Mouse (Mus musculus) cerebellum, adult 9-11 months (tissue): ENCODE data around the gene Alg9.

Experiments used
- DNase-seq: peaks from one replicate; pipeline ENCODE4 v3.0.0; 2022

Gene Alg9

DNA sequence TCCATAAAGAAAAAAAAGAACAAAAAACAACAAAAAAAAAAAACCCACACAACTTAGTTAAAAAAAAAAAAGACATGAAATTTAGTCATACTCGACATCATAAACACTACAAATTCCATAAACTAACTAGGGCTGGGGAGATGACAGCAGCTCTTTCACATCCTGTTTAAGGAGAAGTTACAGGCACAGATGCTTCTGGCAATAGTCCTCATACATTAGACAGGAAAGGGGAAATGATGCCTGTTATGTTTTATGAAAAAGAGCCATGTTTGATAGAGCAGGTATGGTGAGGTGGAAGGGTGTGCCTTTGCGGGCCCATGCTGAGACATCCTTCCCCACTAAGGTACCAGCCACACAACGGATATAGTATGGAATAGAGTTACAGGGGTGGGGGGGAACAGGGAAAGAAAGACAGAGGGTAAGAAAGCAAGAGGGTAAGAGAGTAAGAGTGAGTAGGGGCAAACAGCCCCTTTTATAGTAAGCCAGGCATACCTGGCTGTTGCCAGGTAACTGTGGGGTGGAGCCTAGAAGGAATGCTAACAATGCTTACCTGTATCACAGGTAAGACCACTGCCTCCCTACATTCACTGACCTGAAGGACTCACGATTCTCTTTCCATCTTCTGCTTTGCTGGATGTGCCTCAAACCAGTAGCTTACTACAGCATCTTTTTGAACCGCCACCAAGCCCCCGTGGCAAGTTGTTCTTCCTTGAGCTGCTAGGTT lies 13.1 kb upstream of the Alg9 start:
- no peak for DNase-seq

DNA sequence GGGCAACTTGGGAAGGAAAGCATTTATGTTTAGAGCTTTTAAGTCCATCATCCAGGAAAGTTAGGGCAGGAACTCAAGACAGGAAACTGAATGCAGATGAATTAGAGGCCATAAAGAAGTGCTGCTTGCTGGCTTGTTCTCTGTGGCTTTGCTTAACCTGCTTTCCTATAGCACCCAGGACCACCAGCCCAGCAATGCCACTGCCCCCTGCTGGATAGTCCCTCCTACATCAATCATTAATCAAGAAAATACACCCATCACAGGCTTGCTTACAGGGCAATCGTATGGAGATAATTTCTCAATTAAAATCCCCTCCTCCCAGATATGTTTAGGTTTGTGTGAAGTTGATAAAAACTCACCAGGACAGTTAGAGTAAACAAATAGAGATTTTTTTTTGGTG lies 11.5 kb upstream of the Alg9 start:
- DNase-seq, result no peak

DNA sequence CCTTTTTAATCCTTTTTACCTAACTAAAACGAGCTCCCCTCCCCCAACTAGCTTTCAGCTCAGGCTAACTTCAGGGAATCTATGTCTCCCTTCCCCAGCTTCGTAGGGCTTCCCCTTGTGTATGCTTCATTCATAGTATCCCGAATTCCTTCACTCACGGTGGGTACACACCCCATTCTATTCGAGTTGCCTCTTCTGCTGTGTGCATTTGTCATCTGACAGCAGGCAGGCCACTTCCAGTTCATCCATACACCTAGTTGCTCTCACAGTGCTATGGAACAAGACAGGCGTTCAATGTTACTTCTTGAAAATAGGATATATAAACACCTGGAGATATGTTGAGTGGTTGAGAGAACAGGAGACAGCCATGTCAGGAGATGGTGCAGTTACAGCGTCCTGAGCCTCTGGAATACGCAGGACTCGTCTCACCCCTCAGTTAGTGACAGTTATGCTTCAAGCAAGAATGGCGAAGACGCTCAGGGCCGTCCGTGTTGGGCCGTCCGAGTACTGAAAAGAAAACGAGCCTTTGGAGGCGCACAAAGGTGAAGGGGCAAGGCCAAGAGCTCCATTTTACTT lies 7.2 kb upstream of the Alg9 start:
- DNase-seq, result no peak

DNA sequence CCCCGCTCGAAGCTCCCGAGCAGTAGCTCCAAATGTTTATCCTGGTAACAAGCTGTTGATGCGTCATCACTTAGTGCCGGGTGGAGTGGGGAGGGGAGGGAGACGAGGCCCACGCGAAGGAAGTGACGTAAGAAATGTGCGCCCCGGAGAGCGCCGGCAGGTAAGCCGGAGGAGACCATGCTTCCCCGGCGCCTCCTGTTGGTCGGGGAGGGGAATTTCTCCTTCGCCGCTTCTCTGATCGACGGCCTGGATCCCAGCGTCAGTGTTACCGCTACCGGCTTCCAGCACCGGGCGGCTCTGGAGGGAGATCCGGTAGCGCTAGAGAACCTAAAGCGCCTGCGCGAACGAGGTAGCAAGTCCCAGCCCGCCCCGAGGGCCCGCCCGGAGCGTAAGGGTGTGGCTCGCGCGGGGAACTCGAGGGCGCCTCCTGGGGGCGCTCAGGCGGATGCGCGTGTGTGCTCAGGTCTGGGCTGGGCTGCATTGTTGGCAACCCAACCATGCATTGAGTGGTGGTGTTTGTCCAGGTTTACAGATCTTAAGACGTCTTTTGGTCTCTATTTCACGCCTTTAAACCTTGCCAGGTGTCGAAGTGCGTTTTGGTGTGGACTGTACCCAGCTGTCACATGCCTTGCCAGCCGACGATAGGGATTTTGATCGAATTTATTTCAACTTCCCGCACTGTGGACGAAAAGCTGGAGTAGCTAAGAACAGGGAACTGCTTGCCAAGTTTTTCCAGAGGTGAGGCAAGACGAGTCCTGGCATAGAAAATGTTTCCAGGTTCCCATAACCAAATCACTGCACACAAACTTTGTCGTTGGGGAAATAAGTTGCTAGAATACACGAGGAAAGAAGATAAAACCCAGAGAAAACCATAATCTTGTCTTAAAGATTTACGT lies 6.5 kb upstream of the Alg9 start, which contains the start of gene Fdxacb1:
Gene Fdxacb1, plus strand, starts transcription at position 130 of the 896 bp plus-strand sequence.
- peak; percentile 99 for DNase-seq

DNA sequence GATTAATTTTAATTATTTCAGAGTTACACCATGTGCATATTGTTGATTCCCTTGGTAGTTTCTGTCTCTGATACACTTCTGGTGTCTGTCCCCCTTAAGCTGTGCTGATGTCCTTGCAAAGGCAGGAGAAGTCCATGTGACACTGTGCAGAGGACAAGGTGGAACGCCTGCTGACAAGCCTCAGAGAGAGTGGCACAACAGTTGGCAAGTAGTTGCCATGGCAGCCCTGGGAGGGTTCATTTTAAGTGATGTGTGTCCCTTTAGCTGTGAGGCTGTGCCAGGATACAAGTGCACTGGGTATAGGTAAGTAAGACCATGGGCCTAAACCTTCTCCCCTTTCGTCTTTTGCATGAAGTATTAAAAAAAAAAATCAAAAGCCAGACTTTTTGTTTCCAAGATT lies 4.8 kb upstream of the Alg9 start:
- no peak for DNase-seq

DNA sequence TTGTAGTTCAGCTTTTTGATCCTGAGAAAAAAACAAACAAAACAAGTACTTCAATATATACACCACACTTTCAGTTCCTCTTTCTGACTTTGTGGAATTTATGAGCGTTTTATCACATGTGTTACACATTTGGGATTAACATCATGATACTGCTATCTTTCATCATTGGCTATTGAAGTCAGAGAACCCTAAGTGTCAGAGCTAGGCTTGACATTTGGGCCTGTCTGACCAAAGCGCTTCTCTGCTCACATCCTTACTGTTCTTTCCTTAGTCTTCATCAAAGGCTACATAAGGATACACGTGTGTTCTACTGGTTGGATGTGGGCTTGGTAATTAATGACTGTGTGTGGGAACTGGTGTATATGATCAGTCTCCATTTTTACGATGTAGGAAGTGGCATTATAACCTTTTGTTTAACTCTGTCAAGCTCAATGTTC lies 775 bp upstream of the Alg9 start:
- no peak for DNase-seq

DNA sequence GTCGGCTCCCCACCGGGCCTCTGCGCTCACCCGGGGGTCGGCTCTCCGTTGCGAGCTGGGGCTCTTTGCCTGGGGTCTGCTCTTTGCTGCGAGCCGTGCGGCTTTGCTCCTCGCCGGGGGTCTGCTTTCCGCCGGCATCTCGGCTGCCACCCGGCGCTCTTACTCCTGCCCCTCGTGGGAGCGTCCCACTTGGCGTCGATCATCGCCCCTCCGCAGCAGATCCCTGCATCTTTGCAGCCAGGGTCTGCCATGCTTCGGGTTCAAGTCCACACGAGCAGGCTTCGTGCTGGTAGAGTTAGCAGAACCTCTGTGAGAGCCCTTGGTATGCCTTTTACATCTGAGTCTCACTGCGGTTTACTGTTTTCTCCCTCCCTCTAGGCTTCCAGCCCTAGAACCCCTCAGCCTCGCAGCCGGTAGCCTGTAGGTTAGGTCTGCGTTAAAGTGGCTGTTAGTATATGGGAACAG lies 875 bp downstream of the Alg9 start:
- no peak for DNase-seq

DNA sequence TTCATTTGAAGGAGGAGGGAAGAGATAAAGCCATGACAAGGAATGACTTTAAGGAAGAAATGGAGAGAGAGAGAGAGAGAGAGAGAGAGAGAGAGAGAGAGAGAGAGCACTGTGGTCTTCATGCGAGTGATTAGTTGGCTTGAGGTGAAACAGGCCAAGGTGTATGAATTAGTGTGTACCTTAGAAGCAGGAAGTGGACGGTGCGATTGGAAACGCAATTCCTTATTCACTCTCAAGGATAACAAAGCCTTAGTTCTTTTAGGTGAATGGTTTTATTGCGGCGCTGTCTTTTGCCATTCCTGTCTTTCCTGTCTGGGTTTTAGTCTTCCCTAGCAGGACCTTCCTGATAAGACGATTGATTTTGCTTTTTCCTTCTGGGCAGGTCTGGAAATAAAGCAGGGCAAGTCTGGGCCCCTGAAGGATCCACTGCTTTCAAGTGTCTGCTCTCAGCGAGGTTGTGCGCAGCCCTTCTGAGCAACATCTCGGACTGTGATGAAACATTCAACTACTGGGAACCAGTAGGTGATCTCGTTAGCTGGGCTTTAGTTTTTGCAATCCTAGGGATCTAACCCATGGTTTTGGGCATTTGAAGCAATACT lies 1.4 kb downstream of the Alg9 start:
- DNase-seq, result no peak

DNA sequence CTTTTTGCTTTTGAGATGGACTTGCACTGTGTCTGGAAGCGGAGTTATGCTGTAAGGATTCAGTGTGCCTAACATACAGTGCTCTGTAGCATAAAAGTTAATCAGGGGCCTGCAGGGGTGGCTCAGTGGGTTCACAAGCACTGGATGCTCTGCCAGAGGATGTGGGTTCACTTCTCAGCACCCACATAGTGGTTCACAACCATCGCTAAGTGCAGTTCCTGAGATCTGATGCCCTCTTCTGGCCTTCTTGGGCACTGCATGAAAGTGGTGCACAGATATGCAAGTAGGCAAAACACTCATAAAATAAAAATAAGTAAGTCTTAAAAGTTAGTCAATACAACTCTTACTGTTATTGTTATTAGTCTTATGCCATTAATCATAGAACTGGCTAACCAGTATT lies 7.3 kb downstream of the Alg9 start:
- DNase-seq, result no peak

DNA sequence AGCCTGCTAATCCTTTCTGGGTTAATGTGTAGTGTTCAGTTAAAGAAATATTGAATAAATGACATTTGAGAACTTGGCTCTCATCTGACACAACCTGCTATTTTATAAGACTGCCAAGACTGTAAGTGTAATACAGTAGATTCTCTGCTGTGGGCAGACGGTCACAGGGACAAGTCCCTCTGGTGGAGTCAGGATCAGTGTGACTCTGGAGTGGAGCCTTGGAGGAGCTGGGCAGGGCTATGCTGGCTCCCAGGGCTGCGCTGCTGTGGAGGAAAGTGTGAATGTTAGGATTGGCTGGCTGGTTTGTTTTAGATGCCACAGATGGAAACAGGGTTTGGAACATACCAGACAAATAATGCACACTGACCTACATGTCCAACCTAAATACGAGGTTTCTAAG lies 20.4 kb downstream of the Alg9 start:
- DNase-seq, result no peak

DNA sequence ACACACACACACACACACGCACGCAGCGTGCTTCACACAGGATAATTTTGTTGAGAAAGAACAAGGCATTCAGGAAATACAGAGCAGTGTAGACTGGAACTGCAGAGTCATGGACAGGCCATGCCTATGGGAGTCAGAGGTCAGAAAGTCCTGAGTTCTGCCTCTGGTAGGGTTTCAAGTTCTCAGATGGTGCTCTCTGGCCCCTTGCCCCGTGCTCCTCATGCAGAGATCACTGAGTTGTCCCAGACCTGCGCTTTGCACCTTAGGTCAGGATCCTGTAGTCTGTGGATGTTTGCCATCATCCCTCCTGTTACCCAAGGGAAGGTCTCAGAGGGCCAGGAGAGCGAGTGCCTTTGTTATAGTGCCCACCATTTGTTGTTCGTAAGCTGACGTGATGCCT lies 22.0 kb downstream of the Alg9 start:
- DNase-seq, result no peak

DNA sequence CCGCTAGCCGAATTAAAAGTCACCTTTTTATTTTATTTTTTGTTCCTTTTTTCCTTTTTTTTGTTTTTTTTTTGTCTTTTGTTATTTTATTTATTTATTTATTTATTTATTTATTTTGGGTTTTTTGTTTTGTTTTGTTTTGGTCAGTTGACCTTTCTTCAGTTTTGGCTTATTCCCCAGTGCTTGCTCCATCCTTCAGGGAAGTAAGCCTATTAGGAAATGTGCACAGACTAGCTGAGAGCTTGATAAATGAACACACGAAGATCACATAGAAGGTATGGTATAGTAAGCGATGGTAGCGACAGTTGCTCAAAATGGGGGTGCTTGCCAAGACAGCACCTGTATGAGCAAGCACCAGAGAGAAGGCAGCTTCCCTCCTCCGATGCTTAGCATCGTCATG lies 22.8 kb downstream of the Alg9 start:
- DNase-seq, result no peak

DNA sequence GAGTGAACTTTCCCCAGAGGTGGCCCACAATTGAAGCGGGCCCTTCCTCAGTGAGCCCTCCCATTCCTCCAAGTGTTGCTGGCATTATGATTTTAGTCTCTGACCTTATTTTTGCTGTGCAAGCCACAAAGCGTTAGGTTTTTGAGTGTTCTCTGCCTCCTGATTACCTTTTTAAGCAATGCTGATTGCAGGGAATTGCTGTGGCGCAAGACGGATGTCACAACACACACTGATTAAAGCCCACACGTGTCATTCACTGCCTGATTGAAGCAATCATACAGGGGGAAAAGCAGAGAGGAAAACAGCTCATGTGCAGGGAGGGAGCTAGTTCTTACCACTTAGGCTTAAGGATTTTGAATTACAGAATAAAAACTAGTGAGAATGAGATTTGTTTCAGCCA lies 23.5 kb downstream of the Alg9 start:
- no peak for DNase-seq

DNA sequence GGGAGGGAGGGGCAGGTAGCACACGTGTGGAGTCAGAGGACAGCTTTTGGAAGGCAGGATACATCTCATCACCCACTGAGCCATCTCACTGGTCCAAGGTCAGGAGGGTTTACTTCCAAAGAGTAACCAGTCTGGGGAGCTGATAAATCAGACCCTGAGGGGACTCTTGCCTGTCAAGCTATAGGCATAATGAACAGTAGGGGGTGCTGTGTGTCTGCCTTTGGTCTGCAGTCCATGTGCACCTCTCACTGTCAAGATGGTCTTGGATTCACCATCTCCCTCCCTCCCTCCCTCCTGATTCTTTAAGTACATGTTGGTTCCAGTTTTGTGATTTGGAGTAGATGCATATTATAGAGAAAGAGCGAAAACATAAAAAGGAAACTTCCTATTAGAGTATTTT lies 26.2 kb downstream of the Alg9 start:
- no peak for DNase-seq

DNA sequence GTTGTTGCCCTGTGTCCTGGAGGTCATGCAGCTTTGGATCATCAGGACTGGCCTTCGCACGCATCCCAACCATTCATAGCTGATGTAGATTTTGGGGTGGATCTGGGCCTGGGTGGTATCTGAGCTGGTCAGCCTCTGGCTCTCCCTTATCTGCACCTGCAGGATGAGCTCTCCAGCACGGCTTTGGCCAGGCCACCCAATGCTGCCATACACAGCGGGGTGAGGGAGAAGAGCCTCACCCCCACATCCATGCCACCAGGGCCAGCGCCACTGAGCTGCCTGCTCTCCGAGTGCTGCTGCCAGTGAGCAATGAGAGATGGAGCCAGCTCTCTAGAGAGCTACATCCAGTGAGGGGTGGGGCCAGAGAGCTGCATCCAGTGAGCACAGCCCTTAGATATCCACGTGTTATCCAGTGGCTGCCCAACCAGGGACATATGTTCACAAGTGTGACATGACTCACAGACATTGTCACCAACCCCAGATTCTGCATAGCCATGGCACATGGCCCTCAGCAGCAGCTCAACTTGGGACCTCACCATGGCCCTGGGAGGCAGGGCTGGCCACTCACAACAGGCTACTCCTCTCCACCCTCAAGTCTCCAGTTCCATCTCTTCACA lies 28.3 kb downstream of the Alg9 start:
- DNase-seq, result no peak

DNA sequence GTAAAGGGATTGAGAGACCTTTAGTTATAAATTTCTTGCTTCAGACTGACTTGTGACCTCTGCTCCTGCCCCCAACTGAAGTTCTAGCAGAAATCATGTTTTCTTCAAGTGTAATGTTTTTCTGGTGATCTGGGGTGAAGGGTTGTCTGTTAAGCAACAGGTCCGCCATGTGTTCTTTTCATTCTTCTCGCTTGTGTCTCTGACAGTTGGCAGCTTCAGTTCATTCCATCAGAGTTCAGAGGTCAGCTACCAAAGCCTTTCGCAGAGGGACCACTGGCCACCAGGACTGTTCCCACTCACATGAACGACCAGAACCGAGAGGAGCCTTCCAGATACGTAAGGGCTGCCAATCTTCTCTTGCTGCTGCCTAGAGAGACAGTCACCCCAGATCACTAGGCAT lies 33.7 kb downstream of the Alg9 start:
- DNase-seq, result no peak

DNA sequence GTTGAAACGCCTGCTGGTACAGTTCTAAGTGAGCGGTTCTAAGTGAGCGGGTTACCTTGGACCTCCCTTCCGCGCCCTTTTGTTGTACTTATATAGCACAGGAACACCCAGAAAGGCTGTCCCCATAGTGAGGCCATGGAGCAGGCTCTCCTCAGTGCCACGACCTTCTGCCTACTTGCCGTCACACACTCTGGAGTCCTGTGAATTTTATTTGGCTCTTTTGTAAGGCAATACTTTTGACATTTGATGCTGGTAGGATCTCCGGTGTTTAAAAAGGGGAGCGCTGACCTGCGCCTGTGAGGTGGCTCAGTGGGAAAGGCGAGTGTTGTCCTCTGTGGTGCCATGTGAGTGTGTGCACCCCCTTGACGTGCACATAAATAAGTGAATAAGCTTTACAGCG lies 34.3 kb downstream of the Alg9 start:
- no peak for DNase-seq

DNA sequence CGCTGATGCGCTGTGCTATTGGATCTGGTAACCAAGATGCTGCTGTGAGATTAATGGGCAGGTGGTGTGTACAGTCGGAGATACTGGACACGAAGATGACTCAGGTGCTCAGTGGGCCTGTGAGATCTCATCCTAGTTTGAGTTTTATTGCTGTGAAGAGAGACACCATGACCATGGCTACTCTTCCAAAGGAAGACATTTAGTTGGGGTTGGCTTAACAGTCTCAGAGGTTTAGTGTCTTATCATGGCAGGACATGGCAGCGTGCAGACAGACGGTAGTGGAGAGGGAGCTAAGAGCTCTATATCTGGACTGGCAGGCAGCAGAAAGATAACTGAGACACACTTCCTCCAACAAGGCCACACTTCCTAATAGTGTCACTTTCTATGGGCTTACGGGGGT lies 36.4 kb downstream of the Alg9 start:
- no peak for DNase-seq

DNA sequence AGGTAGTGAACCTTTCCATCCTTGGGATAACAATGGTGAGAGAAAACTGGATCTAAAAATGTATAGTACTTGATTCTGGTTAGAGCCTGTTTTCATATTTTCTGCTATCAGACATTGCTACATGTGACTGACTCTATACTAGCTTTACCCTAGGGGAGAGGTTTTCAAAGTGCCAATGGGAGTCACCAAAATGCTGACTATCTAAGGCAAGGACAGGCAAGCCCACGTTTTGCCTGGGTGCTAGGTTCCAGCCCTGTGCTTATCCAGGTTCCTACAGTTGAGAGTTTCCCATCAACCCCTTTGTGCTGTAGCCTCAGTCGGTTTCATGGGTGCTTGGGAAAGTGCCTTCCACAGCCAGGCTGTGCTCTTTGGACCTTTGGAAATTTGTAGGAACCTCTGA lies 36.9 kb downstream of the Alg9 start:
- no peak for DNase-seq

DNA sequence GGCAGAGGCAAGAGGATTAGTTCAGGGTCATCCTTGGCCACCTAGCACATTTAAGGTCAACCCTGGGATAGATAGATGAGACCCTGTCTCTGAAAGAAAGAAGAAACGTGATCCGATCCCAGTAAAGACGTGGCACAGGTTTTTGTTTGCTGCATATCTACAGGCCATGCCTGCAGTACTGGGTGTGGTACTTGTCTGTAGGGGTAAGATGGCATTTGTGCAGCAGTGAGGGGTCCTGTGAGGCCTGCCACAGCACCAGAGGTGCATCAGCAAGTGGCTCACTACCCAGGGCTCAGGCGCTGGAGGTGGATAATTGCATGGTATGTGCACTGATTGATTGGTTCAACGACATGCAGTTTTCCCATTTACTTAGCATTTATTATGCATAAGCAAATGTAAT lies 39.0 kb downstream of the Alg9 start:
- DNase-seq, result no peak

DNA sequence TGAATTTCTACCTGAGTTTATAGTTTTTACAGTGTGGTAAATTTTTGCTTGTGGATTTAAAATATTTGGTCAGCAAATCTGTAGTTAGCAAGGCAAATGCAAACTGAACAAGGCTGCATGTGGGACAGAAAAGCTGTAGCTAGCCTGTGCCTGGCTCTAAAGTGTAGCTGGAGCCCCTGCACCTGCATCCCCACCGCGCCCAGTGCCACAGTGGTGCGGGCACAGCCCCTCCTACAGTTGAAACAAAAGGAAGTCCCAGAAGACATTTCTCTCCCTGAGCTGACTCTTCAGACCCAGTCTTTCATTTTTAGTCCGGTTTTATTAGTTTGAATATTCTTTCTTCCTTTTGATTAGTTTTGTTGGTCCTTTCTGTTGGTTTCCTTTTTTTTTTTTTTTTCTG lies 40.8 kb downstream of the Alg9 start:
- no peak for DNase-seq

DNA sequence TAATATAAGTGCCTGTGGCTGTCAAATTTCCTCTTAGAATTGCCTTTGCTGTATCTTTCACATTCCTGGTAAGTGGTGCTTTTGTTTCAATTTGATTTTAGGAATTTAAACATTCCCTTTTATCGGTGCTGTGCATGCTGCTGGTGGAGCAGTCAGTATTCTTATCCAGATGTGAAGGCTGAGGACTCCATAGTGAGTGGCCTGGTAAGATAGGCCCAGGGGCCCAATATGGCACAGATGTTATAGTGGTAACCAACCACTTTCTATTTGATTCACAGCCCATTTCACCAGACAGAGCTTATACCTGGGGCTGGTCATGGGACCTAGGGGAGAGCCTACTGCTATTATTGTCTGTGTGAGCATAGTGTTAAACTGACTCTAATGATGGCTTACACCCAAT lies 41.7 kb downstream of the Alg9 start:
- no peak for DNase-seq

DNA sequence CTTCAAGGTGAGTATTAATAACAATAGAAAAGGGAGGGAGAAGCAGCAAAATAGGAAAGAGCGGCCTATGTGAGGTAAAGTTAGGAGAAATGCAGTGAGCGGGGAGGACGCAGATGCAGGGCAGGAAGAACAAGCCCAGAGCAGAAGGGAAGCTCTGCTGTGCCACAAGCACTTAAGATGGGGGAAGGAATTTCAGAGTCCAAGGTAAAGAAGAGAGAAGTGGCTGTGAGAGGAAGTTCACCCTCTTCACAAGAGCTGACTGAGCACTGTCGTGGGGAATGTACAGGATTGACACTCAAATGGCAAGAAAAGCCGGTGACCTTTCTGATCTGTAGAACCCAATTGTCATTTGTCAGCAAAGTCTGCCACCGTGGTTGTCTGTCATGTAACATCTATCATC lies 43.2 kb downstream of the Alg9 start:
- no peak for DNase-seq
